Mouse (Mus musculus) midbrain, embryonic 14.5 days (tissue): ENCODE data around the gene Cryba1. TPM values are rescaled to one million over a fixed set of nuclear protein-coding genes. Genes with fewer than 3 reads are reported as not detected.

Source experiments
- ATAC-seq: fragments of 200-750 bp; cut with Nextera tagmentation; 2 replicates; pipeline ENCODE4 v1.8.0; 2017; ENCODE audit warnings: moderate number of reproducible peaks, moderate library complexity; ENCODE audit not compliant: low FRiP score, low TSS enrichment
- DNase-seq: peaks from one replicate; pipeline ENCODE4 v3.0.0-alpha.2; 2015
- H3K27ac ChIP-seq: fragments of 300-500 bp; sonication (generic); replicated peaks from 2 replicates; pipeline ENCODE4 v1.5.1; 2014; ENCODE audit warnings: mild to moderate bottlenecking, low read depth, low read length, moderate library complexity
- H3K27me3 ChIP-seq: fragments of 300-500 bp; sonication (generic); 2 replicates; pipeline ENCODE4 v1.6.1; 2014; ENCODE audit warnings: low read length, control low read depth, mixed read lengths; ENCODE audit not compliant: control insufficient read depth, insufficient read depth
- H3K36me3 ChIP-seq: fragments of 300-500 bp; sonication (generic); 2 replicates; pipeline ENCODE4 v1.6.1; 2014; ENCODE audit warnings: low read length, control low read depth; ENCODE audit not compliant: control insufficient read depth, insufficient read depth
- H3K4me1 ChIP-seq: fragments of 300-500 bp; sonication (generic); 2 replicates; pipeline ENCODE4 v1.6.1; 2014; ENCODE audit warnings: mild to moderate bottlenecking, antibody characterized with exemption, low read length, control low read depth; ENCODE audit not compliant: control insufficient read depth, insufficient read depth
- H3K4me2 ChIP-seq: fragments of 300-500 bp; sonication (generic); 2 replicates; pipeline ENCODE4 v1.6.1; 2014; ENCODE audit warnings: mild to moderate bottlenecking, low read length, moderate library complexity
- H3K4me3 ChIP-seq: fragments of 300-500 bp; sonication (generic); replicated peaks from 2 replicates; pipeline ENCODE4 v1.5.1; 2014; ENCODE audit warnings: low read depth, low read length
- H3K9ac ChIP-seq: fragments of 300-500 bp; sonication (generic); replicated peaks from 2 replicates; pipeline ENCODE4 v1.6.1; 2014; ENCODE audit warnings: mild to moderate bottlenecking, low read length, moderate library complexity
- H3K9me3 ChIP-seq: fragments of 300-500 bp; sonication (generic); 2 replicates; pipeline ENCODE4 v1.6.1; 2016; ENCODE audit warnings: low read length, control low read depth, mixed read lengths; ENCODE audit not compliant: control insufficient read depth
- WGBS: fragments of 180-500 bp; shearing (Covaris S2); extraction: QIAGEN DNeasy Blood & Tissue Kit; methylation state at CpG from one replicate; pipeline ENCODE4 v1.1.7; 2014; 5-methylcytosine and 5-hydroxymethylcytosine counted together
- polyA plus RNA-seq: library from polyadenylated mRNA; unstranded; fragments of >200 nt; fragmentation: Nextera tagmentation; extraction: Ambion mirVana; gene quantifications from 2 replicates; pipeline ENCODE4 v1.2.1, GENCODE M21; 2014

Gene Cryba1
- polyA plus RNA-seq, 1 experiment from 2014 or later: 0.41 TPM

DNA sequence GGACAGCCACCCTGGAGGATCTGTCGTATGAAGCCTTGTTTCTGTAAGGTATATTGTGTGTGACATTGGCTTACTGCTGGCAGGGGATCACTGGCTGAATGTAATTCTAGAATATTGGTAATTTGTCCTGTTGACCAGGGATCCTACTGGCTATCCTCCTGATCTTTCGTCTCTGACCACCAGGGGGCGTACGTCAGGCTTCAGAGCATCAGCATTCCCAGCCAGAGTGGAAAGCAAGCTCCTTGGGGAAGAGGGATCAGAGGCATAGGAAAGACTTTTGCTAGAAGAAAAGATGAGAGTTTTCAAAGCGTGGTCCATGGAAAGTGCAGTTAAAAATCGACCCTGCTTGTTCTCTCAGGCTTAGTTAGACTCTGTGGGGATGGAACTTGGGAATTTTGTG, 12.2 kb upstream of the Cryba1 start:
- peak; percentile 94 for DNase-seq
- H3K27me3 ChIP-seq: no peaks in the 10 kb centered on the region
- ATAC-seq: no peak
- no peak overlapping the region for H3K4me3 ChIP-seq
- no peak overlapping the region for H3K27ac ChIP-seq
- no peaks in the 10 kb centered on the region for H3K4me1 ChIP-seq
- H3K9me3 ChIP-seq: no peaks in the 10 kb centered on the region
- no peak overlapping the region for H3K9ac ChIP-seq
- WGBS: 2% methylated on average over 6 of the region's 6 CpGs
- no peak overlapping the region for H3K4me2 ChIP-seq
- H3K36me3 ChIP-seq: no peaks in the 10 kb centered on the region

DNA sequence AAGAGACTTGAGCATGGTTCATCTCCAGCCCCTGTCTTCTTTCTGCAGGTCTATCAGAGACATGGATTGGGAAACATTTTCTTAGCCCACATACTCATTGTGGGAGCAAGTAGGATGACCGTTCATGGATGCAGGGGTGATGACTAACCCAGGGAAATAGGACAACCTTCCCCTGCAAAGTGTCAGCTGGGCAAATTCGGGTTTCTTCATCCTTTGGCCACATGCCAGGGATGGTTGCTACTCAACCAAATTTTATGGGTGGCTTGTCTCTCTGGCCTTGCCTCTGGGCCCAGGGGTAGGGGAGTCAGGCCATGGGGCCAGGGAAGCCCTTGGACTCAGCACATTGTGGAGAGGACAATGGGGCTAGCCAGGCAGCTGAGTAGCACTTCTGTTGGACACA, 3.5 kb upstream of the Cryba1 start:
- DNase-seq: no peak
- Histone ChIP-seq H3K9me3 (no peaks in the 10 kb centered on the region), H3K36me3 (no peaks in the 10 kb centered on the region), H3K27ac (no peak overlapping the region), H3K27me3 (no peaks in the 10 kb centered on the region), H3K4me1 (no peaks in the 10 kb centered on the region), H3K9ac (no peak overlapping the region), H3K4me3 (no peak overlapping the region), H3K4me2 (no peak overlapping the region)
- ATAC-seq: no peak
- WGBS: 51% methylated on average over 2 of the region's 2 CpGs

DNA sequence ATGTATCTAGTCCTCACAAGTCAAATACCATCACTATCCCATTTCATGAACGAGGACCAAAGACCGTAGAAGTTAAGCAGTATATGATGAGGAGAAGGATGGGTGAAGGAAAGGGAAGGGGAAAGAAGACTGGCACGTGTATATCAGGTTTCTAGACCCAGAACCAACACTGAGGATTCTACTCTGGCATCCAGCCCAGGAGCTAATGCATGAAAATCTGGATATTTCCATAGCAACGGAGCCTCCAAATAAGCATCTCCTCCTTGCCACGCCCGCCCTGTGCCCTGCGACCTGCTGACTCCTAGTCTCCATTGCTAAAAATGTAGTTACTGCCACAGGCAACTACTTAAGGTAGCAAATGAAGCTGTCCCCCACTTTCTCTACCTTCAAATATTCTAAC, 317 bp downstream of the Cryba1 start:
- H3K9ac ChIP-seq: no peak overlapping the region
- H3K4me1 ChIP-seq: no peaks in the 10 kb centered on the region
- no peaks in the 10 kb centered on the region for H3K36me3 ChIP-seq
- DNase-seq (peak; percentile 24), ATAC-seq (no peak)
- no peak overlapping the region for H3K4me3 ChIP-seq
- no peak overlapping the region for H3K4me2 ChIP-seq
- 68% methylated on average over 7 of the region's 7 CpGs for WGBS
- no peaks in the 10 kb centered on the region for H3K27me3 ChIP-seq
- no peaks in the 10 kb centered on the region for H3K9me3 ChIP-seq
- H3K27ac ChIP-seq: no peak overlapping the region

GRCm38 (mm10) chr11:77721389-77721788, 3.7 kb downstream of the Cryba1 start:
- no peak for DNase-seq
- ATAC-seq: no peak
- WGBS: 88% methylated on average over 4 of the region's 4 CpGs
- H3K4me2 ChIP-seq: no peak overlapping the region
- no peak overlapping the region for H3K27ac ChIP-seq
- H3K4me3 ChIP-seq: no peak overlapping the region
- H3K4me1 ChIP-seq: no peaks in the 10 kb centered on the region
- H3K9ac ChIP-seq: no peak overlapping the region
- H3K36me3 ChIP-seq: no peaks in the 10 kb centered on the region
- no peaks in the 10 kb centered on the region for H3K9me3 ChIP-seq
- no peaks in the 10 kb centered on the region for H3K27me3 ChIP-seq

DNA sequence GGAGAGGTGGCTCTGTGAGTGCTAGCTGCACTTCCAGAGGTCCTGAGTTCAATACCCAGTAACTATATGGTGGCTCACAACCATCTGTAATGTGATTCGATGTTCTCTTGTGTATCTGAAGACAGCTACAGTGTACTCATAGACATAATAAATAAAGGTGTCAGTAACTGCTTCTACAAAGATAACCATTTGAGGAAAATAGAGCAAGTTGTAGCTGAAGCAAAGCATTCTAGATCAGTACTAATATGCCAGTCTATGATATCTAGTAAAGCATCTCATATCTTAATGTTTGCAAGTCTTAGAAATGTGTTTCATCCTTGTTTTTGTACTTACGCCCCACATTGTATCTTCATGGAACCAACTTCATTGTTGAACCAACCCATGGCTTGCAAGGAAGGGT, 6.0 kb downstream of the Cryba1 start:
- Histone ChIP-seq H3K9me3 (no peaks in the 10 kb centered on the region), H3K36me3 (no peaks in the 10 kb centered on the region), H3K9ac (no peak overlapping the region), H3K27me3 (no peaks in the 10 kb centered on the region), H3K27ac (no peak overlapping the region), H3K4me1 (no peaks in the 10 kb centered on the region), H3K4me2 (no peak overlapping the region), H3K4me3 (no peak overlapping the region)
- WGBS: 96% methylated on average over 2 of the region's 2 CpGs
- ATAC-seq: no peak
- DNase-seq: no peak

DNA sequence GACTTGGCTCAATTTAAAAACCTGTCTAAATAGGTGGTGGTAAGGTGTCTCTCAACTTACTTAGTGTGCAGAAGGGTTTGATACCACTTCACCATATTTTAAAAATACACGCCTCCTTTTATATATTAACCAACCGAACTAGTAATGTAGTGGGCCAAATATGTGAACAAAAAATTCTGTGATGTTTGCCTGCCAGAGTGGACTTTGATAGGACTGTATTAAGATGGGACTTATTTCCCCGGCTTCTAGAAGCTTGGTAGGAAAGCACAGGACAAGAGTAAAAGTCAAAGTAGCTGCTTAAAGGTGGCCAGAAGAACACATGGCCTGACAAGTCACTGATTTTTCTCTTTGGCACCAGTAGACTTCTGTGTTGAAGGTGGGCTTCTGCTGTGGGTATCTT, 11.3 kb downstream of the Cryba1 start:
- 95% methylated on average over 3 of the region's 3 CpGs for WGBS

DNA sequence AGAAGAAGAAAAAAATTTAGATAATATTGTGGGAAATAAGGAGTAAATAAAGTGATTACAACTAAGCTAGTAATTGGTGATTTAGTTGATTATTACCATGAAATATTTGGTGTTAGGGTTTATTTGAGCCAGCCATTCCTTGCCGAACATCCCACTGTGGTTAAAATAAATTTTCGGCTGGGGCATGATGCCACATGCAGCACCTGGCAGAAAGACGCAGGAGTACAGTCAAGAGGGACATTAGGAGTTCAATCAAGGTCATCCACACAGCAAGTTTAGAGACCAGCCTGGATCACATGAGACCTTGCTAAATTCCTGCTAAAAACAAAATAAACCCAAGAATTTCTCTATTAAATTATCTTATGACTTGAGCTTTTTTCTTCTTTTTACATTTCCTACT, 16.0 kb downstream of the Cryba1 start:
- H3K4me1 ChIP-seq: no peaks in the 10 kb centered on the region
- no peak for ATAC-seq
- no peaks in the 10 kb centered on the region for H3K9me3 ChIP-seq
- no peak overlapping the region for H3K4me2 ChIP-seq
- 82% methylated on average over 3 of the region's 3 CpGs for WGBS
- no peak overlapping the region for H3K4me3 ChIP-seq
- peaks cover 12% of the 10 kb centered on the region; the same call in 1 of the 2 replicates for H3K36me3 ChIP-seq
- no peak overlapping the region for H3K9ac ChIP-seq
- DNase-seq: no peak
- H3K27me3 ChIP-seq: no peaks in the 10 kb centered on the region
- no peak overlapping the region for H3K27ac ChIP-seq

More for the DNA sequence above, 11.3 kb downstream of the Cryba1 start:
- Histone ChIP-seq H3K4me2 (no peak overlapping the region), H3K4me3 (no peak overlapping the region), H3K27ac (no peak overlapping the region), H3K27me3 (no peaks in the 10 kb centered on the region), H3K4me1 (no peaks in the 10 kb centered on the region), H3K36me3 (0 out of 2 replicates have a peak, but pooled peaks cover 6% of the 10 kb centered on the region), H3K9ac (no peak overlapping the region), H3K9me3 (no peaks in the 10 kb centered on the region)
- DNase-seq: no peak
- ATAC-seq: no peak

DNA sequence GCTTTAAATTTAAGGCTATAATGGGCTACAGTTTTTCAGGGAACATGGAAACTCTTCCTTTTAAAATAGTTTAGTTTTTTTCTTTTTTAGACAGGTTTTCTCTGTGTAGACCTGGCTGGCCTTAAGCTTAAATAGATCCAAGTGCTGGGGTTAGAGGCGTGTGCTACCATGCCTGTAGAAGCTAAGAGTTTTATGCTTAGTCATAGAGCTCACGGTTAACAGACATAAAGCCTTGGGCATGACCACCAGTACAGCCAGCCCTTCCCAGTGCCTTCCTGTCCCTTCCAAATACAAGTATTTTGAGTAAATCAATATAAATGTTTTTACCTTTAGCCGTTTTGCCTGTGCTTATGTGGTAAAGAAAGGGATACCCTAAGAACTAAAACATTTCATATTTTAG, 19.2 kb downstream of the Cryba1 start:
- no peak for ATAC-seq
- no peak overlapping the region for H3K4me2 ChIP-seq
- no peaks in the 10 kb centered on the region for H3K4me1 ChIP-seq
- H3K27me3 ChIP-seq: no peaks in the 10 kb centered on the region
- 95% methylated on average over 3 of the region's 3 CpGs for WGBS
- no peak for DNase-seq
- H3K4me3 ChIP-seq: no peak overlapping the region
- H3K9me3 ChIP-seq: no peaks in the 10 kb centered on the region
- no peak overlapping the region for H3K27ac ChIP-seq
- peaks cover 12% of the 10 kb centered on the region; the same call in 1 of the 2 replicates for H3K36me3 ChIP-seq
- H3K9ac ChIP-seq: no peak overlapping the region

- H3K9ac ChIP-seq: no peak overlapping the region
- no peak overlapping the region for H3K4me3 ChIP-seq
- WGBS: 82% methylated on average over 2 of the region's 2 CpGs
These were observed 27.9 kb downstream of the Cryba1 start for GRCm38 (mm10) chr11:77697232-77697631.

More at GRCm38 (mm10) chr11:77697232-77697631, 27.9 kb downstream of the Cryba1 start:
- no peak for ATAC-seq
- Histone ChIP-seq H3K27ac (no peak overlapping the region), H3K27me3 (no peaks in the 10 kb centered on the region), H3K4me2 (no peak overlapping the region), H3K4me1 (no peaks in the 10 kb centered on the region), H3K9me3 (no peaks in the 10 kb centered on the region), H3K36me3 (peaks cover 36% of the 10 kb centered on the region)
- no peak for DNase-seq
